Mouse (Mus musculus) lung, adult 18-20 months (tissue): ENCODE data around the gene Arl4d.
A peak's percentile ranks its signal among the peaks of the same experiment; 100 is the strongest.
"Not testable (repeated sequence)": the region's sequence is repeated elsewhere in the genome, so short reads cannot be mapped to it uniquely, and the experiment has no call there.

Source experiments
- DNase-seq, 2 experiments: peaks; one replicate each; pipeline ENCODE4 v3.0.0; 2022; ENCODE audit warnings: mixed read lengths in 2 of 2

Arl4d gene

DNA sequence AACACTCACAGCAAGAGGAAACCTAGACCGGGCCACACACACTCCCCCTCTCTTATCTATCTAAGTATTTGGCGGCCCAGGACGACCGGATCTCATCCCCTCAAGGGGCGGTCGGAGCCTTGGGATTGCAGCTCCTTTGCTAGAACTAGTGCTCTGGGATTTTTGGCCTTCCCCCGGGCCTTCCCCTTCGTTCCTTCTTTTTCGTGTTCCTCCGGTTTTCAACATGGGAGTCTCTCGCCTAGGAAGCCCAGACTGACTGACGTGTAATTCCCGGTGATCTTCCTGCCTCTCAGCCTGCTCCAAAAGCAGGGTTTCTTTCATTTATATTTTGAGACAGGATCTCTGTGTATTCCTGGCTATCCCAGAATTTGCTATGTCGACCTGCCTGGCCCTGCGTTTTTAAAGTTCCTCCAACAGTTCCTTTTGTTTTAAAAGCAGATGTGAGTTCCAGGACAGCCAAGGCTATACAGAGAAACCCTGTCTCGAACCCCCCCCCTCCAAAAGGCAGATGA lies 19.0 kb upstream of the Arl4d start:
- DNase-seq = not testable (repeated sequence)

DNA sequence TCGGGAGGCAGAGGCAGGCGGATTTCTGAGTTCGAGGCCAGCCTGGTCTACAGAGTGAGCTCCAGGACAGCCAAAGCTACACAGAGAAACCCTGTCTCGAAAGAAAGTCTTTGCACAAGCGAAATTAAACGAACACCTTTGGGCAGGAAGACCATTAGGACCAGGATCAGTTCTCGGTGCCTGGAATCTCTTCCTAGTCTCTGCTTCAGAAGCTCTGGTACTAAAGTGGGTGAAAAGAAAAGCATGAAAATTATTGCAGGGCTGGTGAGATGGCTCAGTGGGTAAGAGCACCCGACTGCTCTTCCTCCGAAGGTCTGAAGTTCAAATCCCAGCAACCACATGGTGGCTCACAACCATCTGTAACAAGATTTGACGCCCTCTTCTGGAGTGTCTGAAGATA lies 18.2 kb upstream of the Arl4d start:
- DNase-seq = not testable (repeated sequence)

DNA sequence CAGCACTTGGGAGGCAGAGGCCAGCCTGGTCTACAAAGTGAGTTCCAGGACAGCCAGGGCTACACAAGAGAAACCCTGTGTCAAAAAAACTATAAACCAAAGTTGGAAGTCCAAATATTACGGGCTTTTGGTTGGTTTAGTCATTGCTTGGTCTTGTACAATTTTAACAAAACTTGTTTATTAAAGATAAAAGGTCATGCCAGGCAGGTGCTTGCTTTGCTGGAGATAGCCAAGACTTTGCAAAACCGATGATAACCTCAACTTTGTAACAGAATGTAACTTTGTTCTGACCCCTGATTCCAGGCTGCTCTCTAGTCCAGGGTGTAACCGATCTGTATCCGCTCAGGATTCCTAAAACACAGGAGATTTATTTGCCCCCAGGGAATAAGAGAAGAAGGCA lies 9.0 kb upstream of the Arl4d start:
- no peak for DNase-seq

DNA sequence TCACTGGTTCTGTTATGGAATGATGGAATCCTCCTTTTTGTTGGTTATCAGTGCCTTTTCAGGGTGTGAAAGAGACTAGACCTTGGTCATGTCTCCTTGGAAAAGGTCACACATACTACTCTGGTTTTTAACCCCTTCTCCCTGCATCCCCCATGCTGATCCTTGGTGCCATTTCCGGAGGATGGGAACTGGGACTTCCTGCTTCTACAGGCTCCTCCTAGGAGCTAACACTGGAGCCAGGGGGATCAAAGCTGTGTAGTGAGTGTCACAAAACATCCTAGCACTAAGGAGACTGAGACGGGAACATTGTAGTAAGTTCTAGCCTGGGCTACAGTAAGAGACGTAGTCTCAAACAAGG lies 7.8 kb upstream of the Arl4d start:
- no peak for DNase-seq

DNA sequence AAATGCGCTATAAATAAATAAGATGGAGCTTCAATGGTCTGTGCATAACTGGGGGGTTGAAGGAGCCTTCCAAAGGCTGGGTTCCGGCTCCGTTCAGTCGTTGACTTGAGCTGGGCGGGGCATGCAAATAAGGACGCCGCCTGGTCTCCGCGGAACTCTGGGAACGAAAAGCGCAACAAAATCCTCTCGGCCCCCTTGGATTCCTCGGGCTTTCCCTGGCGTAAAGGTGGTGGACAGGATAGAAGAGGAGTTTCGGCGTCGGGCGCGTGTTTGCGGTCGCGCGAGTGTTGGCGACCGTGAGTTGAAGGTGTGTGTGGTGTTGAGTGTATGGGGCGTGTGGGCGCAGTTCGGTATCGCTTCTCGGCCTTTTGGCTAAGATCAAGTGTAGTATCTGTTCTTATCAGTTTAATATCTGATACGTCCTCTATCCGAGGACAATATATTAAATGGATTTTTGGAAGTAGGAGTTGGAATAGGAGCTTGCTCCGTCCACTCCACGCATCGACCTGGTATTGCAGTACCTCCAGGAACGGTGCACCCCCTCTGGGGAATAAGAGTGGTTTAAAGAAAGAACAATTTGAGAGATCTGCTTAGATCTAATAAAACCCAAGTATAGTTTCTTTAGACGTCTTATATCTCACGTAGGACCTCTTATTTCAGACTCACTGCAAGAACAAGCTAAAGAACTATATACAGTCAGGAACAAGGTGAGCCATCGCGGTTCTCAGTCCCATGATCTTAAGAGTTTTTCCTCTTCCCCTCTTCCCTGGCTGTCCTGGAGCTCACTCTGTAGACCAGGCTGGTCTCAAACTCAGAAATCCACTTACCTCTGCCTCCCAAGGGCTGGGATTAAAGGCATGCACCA lies 7.2 kb upstream of the Arl4d start:
- peak; percentile 78 to 82 for DNase-seq

DNA sequence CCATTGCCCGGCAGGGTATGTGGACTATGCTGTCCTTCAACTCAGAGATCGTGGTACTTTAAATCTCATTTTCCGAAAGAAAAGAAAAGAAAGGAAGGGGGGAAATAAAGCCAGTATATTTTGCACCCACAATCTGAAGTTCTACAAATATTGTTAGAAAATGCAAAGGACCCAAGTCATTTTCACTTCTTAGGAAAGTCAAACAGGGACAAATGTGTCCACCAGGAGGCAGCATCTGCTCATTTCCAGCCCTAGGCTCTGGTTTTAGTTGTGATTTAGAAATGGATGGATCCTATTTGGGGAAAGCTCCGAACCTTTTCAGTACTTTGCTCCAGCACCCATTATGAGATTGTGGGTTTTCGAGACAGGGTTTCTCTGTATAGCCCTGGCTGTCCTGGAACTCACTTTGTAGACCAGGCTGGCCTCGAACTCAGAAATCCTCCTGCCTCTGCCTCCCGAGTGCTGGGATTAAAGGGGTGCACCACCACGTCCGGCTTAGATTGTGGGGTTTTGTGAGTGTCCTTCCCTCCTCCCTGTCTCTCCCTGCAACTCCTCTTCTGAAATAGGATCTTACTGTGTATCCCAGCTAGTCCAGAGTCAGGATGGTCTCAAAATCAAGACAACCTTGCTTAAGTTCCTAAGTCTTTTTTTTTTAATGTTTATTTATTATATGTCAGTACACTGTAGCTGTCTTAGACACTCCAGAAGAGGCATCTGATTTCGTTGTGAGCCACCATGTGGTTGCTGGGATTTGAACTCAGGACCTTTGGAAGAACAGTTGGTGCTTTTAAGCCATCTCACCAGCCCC lies 6.4 kb upstream of the Arl4d start:
- DNase-seq = peak; percentile 52 to 69

DNA sequence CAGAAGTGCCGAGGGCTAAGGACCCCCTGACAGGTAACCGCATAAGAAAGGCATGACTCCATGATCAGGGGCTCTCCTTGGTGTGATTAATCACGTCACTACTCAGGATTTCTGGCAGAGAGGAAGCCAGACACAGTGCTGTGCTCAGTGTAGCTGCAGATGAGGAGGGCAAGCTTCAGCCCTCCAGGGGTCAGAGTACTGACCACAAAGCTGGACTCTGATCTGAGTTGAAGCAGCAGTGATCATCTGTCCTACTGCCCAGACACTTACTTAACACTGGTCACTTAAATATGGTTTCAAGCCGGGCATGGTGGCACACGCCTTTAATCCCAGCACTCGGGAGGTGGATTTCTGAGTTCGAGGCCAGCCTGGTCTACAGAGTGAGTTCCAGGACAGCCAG lies 4.2 kb upstream of the Arl4d start:
- no peak for DNase-seq

DNA sequence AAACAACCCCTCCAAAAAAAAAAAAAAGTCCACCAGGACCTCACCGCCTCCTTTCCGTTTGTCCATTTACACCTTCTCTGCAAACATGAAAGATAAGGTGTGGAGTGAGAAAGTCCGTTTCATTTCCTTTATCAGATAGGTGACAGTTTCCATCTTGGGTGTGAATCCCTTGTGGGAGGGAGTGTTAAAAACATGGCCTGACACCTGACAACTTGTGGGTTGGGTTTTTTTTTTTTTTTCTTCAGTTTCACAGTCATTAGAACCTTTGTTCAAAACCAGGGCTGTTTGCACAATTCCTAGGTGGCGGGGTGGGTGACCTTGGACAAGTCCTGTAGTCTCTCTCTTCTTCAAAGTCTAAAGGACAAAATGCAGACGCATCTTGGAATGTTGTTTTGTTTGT lies 3.6 kb upstream of the Arl4d start:
- DNase-seq = no peak

DNA sequence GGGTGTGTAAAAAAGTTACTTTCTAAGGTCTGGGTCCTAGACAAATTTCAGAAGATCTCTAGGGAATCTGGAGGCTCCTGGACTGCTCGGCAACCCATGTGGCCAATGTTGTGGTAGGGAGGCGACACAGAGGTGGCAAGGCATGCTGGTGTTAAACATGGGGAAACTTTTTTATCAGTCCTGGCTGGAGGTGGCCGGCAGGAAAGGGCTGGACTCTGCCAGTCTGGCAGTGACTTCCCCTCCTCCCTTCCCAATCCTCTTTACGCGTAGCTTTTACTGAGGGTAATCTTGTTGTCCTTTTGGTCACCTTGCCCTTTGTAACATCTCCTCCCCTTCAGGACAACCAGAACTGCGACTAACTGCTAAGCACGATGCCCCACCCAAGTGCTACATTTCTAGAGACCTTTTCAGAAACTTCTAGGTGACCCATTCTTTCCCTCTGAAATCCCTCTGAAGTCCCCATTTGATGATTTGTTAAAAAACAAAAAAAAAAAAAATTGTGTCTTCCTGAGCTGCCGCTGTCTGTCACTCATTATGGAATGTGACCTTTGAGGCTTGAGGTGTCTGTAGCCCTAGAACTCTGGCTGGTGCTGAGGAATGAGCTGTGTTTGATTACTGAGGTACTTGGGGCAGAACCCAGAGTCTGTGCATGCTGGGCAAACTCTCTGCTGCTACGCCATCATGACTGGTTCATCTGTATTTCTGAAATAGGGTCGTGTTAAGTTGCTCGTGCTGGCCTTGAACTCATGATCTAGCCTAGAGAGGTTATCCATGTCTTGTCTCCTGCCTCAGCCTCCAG lies 1.9 kb upstream of the Arl4d start:
- no peak for DNase-seq

DNA sequence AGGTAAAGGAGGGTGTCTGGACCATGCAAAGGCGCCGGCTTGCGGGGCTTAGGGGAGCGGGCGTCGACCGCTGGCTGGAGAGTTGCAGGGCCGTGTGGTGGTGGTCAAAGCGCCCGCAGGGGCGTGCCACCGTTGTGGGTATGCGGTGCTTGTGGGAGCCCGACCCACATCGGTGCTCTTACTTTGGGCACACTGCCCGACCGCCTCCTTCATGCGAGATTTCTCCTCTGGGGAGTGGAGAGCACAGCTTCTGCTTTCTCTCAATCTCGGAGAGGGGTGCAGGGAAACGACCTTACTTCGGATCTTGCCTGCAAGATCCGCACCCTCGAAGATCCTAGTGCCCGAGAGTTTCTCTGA lies 273 bp downstream of the Arl4d start:
- no peak for DNase-seq

DNA sequence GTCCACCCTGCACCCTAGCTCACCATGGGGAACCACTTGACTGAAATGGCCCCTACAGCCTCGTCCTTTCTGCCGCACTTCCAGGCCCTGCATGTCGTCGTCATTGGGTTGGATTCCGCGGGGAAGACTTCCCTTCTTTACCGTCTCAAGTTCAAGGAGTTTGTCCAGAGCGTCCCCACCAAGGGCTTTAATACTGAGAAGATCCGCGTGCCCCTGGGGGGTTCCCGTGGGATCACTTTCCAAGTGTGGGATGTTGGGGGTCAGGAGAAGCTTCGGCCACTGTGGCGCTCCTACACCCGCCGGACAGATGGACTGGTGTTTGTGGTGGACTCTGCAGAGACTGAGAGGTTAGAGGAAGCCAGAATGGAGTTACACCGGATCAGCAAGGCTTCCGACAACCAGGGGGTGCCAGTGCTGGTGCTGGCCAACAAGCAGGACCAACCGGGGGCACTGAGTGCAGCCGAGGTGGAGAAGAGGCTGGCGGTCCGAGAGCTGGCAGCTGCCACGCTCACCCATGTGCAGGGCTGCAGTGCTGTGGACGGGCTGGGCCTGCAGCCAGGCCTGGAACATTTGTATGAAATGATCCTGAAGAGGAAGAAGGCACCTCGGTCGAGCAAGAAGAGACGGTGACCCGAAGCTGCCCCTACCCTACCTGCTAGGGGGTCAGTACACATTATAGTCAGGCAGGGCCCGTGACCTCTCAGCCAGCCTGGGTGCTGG lies 1.4 kb downstream of the Arl4d start:
- DNase-seq = peak in 1 of 2 experiments; percentile 27

DNA sequence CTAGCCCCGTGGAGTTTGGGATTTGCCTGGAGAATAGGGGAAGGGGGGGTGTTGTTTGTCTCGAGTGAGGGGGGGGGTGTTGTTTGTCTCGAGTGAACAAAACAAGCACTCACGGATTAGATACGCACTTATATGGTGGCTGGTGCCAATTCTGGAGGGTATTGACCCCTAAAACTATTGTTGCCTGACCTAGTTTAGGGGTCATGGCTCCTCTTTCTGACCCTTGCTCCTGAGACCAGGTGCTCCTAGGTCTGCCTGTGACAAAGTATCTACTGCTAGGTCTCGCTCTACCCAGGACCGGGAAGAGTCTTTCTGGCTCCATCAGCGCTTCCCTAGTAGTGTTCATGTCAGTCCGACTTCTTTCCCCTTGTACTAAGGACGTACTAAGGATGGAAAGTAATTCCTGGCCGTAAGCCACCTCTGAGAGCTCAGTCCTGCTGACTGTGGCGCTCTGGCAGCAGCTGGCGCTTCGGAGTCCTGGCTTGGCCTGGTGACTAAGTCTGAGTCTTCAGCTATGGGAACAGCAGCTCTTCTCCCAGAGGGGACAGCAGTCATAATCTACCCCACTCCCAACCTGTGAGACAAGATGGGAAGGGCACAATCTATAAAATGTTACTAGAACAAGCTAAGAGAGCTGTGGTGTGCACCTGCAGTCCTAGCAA lies 2.7 kb downstream of the Arl4d start:
- DNase-seq = peak; percentile 42 to 70

DNA sequence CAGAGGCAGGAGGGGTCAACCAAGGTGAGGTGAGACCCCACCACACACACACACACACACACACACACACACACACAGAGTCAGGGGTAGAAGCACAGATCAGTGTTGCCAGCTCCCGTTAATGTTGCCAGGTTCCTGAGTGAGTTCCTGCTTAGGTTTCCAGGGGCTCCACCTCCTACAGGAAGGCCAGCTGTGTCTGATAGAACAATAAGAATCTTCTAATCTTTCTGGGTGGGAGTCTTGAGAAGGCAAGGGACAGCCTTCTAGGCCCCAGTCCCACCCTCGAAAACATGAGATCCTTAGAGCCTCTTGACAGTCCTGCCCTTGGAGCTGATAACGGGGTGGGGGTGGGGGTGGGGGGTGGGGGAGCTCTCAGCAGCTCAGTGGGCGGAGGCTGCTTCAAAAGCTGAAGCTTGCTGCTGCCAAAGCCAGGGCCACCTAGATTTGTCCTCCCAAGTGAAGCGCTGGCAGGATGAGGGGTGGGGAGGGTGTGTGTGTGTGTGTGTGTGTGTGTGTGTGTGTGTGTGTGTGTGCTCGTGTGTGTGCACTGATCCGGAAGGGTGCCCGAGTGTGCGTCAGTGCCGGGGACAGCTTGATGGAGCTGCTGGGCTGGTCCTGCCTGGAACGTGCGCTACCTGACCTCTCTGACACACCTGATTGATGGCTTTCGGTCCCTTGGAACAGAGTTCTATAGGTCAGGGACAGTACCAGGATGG lies 3.4 kb downstream of the Arl4d start:
- DNase-seq = peak; percentile 74 to 82

DNA sequence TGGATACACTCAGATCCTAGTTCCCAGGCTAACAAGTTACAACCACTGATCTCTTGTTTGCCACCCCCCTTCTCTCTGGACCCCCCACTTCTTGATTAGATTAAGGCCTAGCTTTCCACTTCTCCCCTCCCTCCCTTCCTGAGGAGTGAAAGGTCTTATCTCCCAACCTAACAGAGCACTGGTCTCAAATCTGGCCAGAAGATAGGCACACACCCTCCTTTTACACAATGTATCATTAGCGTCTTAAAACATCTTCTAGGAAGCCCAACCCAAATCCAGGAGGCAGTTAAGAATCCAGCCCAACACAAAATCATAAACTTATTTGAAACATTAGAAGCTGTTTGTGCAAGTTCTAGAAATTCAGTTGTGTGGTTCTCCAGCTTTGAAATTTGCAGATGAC lies 5.0 kb downstream of the Arl4d start:
- no peak for DNase-seq

DNA sequence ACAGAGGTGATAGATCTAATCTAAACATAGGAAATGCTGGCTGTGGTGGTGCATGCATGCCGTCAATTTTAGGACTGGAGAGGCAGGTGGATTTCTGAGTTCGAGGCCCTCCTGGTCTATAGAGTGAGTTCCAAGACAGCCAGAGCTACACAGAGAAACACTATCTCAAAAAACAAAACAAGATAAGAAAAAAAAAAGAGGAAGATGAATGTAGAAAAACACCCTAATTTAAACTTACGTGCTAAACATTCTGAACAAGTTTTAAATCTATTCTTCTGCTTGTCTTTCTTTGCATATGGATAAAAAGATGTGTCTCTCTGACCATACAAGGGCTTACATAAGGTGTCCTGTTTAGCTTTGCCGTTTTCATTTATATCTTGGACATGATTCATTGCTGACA lies 5.9 kb downstream of the Arl4d start:
- no peak for DNase-seq

DNA sequence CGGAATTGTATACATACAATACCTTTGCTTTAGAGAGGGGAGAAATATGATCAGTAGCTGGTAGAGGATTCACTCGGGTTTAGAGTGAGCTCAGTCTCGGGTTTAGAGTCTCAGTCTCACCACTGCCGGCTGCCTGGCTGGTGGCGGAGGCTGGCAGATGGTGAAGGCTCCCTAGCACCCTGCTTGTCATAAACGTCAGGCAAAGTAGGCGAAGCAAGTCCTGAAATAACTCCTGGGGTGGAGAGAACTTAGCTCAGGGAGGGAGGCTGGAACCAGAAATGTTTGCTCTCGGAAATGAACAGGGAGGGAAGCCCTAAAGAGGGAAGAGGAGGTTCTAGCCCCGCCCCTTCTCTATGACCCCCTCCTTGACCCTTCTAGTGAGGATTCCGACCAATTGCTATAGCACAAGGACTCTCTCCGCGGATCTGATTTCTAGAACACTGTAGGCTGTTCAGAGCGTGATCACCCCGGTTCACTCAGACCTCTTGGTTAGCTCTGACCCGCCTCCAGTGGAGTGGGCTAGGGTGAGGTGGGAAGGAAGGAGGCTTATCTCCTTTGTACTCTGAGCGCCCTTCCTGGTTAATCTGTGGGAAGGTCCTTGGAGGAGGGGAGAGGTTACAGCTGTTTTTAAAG lies 7.8 kb downstream of the Arl4d start:
- DNase-seq = peak; percentile 81 to 88

DNA sequence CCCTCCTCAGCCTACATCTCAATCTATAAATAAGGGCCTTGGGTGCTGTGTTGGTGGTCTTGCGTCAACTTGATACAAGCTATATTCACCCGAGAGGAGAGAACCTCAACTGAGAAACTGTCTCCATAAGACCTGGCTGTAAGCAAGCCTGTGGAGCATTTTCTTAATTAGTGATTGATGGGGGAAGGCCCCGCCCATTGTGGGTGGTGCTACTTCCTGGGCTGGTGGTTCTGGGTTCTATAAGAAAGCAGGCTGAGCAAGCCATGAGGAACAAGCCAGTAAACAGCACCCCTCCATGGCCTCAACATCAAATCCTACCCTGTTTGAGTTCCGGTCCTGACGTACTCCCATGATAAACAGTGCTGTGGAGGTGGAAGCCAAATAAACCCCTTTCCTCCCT lies 8.8 kb downstream of the Arl4d start:
- no peak for DNase-seq

DNA sequence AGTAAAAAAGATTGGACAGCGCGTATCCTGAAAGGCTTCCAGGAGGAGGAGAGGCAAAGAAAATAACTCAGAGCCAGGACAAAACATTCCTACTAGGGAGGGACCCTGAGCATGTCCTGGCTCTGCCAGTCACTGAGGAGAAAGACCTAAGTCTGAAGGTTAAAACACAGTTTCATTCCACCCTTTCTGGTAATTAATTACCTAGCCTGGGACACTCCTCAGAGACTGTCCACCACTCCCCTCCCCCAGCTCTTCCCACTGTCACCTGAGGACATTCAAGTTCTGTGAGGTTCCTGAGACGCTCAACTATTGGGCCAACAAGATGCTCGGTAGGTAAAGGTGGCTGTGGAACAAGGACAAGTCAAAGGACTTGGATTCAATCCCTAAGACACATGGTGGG lies 10.0 kb downstream of the Arl4d start:
- DNase-seq = no peak

DNA sequence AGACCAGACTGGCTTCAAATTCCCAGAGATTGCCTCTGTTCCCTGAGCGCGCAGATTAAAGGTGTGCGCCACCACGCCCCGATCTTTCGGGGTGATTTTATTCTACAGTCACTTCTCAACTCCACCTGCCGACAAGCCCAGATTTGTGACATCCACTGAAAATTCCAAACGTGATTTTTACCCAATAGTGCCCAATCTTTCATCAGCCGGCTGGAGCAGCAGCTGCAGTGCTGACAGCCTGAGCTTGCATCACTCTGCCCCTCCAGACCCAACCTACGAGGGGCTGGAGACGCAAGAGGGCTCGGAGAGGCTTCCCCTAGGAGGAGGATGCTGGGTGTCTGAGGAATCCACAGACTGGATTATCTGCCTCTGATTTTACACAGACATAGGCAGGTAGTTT lies 12.3 kb downstream of the Arl4d start:
- DNase-seq = no peak

DNA sequence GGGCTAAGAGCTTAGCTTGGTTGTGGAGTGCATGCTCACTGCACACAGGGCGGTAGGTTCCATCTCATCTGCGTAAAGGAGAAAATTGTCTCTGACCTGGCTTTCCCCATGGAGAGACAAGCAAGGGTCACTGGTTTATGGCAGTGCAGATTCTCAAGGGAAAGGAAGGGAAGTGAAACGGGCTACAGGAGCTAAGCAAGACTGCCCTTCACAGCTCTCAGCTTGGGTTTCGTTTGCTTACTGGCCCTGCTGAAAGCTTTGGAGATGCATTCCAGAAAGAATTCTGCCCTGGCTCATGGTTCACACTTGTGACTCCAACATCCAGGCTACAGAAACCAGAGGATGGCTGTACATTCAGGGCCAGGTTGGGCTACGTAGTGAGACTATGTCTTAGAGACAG lies 13.4 kb downstream of the Arl4d start:
- no peak for DNase-seq

DNA sequence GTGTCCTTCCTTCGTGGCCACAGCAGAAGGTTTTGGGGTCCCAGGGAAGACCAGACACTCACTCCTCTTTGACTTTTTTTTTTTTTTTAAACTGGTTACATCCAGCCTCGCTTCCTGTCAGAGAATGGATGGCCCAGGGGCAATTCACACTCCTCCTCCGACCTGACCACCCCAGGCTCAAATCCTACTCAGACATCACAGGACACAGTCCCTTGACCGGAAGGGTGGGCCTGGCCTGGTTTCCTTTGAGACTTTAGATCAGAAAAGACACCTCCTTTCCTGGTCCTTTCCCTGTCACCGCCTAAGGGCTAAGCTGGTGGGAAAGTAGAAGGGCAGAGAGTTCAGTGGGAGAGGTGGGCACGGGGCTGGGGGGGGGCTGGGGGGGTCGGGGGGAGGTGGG lies 14.6 kb downstream of the Arl4d start:
- peak; percentile 50 to 79 for DNase-seq
